Mouse (Mus musculus) CH12.LX (cell line): ENCODE data around the gene Fdps.

Experiments used
- CTCF ChIP-seq, 2 experiments: IDR thresholded peaks in 1 of 2; conservative IDR thresholded peaks in 1 of 2; 2 replicates each; pipeline ENCODE4 v1.5.1; 2011 to 2012; ENCODE audit warnings: low read depth in 2 of 2, low read length in 2 of 2, improper control_type of control experiment in 1 of 2, inconsistent platforms in 1 of 2, mild to moderate bottlenecking in 1 of 2, moderate library complexity in 1 of 2
- ELF1 ChIP-seq: IDR thresholded peaks from 2 replicates; pipeline ENCODE4 v1.6.1; 2014; ENCODE audit warnings: low read depth, mild to moderate bottlenecking, inconsistent platforms, low read length, improper control_type of control experiment
- ETS1 ChIP-seq: conservative IDR thresholded peaks from 2 replicates; pipeline ENCODE4 v1.6.1; 2012; ENCODE audit warnings: low read depth, mild to moderate bottlenecking, inconsistent platforms, low read length, improper control_type of control experiment, moderate library complexity
- HCFC1 ChIP-seq: IDR thresholded peaks from 2 replicates; pipeline ENCODE4 v1.6.1; 2012; ENCODE audit warnings: low read depth, mild to moderate bottlenecking, inconsistent platforms, low read length, improper control_type of control experiment
- MAFK ChIP-seq: IDR thresholded peaks from 2 replicates; pipeline ENCODE4 v1.6.1; 2011; ENCODE audit warnings: low read length, improper control_type of control experiment; ENCODE audit not compliant: insufficient replicate concordance
- MAZ ChIP-seq: IDR thresholded peaks from 2 replicates; pipeline ENCODE4 v1.6.1; 2012; ENCODE audit warnings: low read depth, mild to moderate bottlenecking, inconsistent platforms, low read length, improper control_type of control experiment, moderate library complexity
- MEF2A ChIP-seq: IDR thresholded peaks from 2 replicates; pipeline ENCODE4 v1.6.1; 2014; ENCODE audit warnings: low read depth, mild to moderate bottlenecking, inconsistent platforms, low read length, improper control_type of control experiment, borderline replicate concordance
- MXI1 ChIP-seq: IDR thresholded peaks from 2 replicates; pipeline ENCODE4 v1.6.1; 2011; ENCODE audit warnings: mild to moderate bottlenecking, low read depth, low read length, improper control_type of control experiment
- MYC ChIP-seq: IDR thresholded peaks from 2 replicates; pipeline ENCODE4 v1.6.1; 2011; ENCODE audit warnings: low read depth, mild to moderate bottlenecking, improper control_type of control experiment, low read length
- POLR2A ChIP-seq: IDR thresholded peaks from 2 replicates; pipeline ENCODE4 v1.6.1; 2011; ENCODE audit warnings: low read depth, mild to moderate bottlenecking, improper control_type of control experiment, low read length
- RCOR1 ChIP-seq: conservative IDR thresholded peaks from 2 replicates; pipeline ENCODE4 v1.6.1; 2012; ENCODE audit warnings: low read depth, mild to moderate bottlenecking, inconsistent platforms, low read length, improper control_type of control experiment
- USF1 ChIP-seq: IDR thresholded peaks from 2 replicates; pipeline ENCODE4 v1.6.1; 2014; ENCODE audit warnings: low read depth, mild to moderate bottlenecking, inconsistent platforms, low read length, improper control_type of control experiment
- USF2 ChIP-seq: conservative IDR thresholded peaks from 2 replicates; pipeline ENCODE4 v1.6.1; 2011; ENCODE audit warnings: low read depth, low read length, improper control_type of control experiment
- ZKSCAN1 ChIP-seq: IDR thresholded peaks from 2 replicates; pipeline ENCODE4 v1.6.1; 2012; ENCODE audit warnings: low read depth, inconsistent platforms, low read length, improper control_type of control experiment, borderline replicate concordance

- TF ChIP-seq POLR2A: no peak
- TF ChIP-seq USF1: no peak
- no peak for TF ChIP-seq MEF2A
- no peak for TF ChIP-seq MAZ
- TF ChIP-seq RCOR1: no peak
- TF ChIP-seq HCFC1: no peak
- no peak for TF ChIP-seq ELF1
- TF ChIP-seq MXI1: no peak
- no peak for TF ChIP-seq MYC
- TF ChIP-seq CTCF (conservative IDR thresholded peaks at IDR 0.05 in 1 of 2, IDR thresholded peaks at IDR 0.05 in 1 of 2; ENCODE audit: low read depth in 2 of 2, low read length in 2 of 2): no peak
- TF ChIP-seq ZKSCAN1: no peak
- TF ChIP-seq MAFK: no peak
- TF ChIP-seq ETS1: no peak
- TF ChIP-seq USF2: no peak
Measured at GRCm38 (mm10) chr3:89135958-89136357, 34.2 kb upstream of the Fdps start, which contains the start of gene Pklr.
